Mouse (Mus musculus) adrenal gland, adult (tissue): ENCODE results near the gene Fkbp7.
"Not testable (repeated sequence)": the region's sequence is repeated elsewhere in the genome, so short reads cannot be mapped to it uniquely, and the experiment has no call there.

ENCODE experiments used
- DNase-seq, 2 experiments: peaks; one replicate each; pipeline ENCODE4 v3.0.0; 2022 to 2023; ENCODE audit warnings: low spot score in 1 of 2; ENCODE audit not compliant: inconsistent age in 2 of 2

Fkbp7 gene

DNA sequence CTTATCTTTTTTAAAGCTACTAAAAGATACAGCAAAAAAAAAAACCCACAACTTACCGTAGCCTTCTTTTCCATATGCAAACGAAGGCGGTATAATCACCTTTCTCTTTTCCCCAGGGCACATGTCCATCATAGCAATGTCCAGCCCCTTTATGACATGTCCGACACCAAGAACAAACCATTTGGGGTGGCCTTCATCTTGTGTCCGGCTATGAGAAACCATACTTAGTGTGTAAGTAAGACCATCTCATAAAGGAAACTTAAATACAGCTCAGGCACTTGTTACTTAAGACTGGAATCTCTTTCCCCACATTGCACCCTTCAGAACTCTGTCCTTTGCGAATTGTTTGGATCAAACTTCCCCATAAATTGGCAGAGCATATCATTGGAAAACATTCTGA is 1.3 kb downstream of the Fkbp7 start:
- DNase-seq = no peak

DNA sequence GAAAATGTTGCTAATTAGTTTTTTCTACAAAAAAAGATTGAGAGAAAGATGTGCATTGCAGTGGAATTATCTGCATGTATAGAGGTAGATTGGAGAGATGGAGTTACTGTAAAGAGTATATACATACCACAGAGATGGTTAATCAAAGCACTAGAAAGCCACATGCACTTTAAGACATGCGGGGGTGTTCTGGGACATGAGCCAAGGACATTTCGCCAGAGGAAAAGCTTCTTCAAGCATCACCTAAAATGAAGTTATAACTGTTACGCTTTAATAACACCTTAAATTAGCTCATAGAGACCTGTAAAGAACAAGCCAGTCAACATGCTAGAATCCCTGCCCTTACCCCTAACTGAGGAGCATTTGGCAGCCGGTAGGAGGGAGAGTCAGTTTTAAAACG is 5.7 kb downstream of the Fkbp7 start:
- DNase-seq = no peak

DNA sequence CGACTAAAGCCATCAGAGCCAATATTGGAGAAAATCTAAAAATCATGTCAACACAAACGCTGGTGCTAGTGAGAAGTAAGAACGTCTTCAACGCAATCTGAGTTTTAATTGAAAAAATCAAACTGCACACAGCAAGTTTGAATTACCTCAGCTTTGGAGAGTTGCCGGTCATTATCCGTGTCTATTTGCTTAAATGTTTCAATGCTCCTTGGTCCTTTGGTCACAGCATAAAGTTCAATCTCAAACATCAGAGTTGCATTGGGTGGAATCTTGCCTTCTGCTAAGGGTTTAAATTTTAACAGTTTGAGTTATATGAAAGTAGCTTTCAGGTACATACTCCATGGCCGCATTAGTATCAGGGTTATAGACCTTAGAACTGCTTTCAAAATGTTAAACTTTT is 7.4 kb downstream of the Fkbp7 start:
- DNase-seq = no peak

DNA sequence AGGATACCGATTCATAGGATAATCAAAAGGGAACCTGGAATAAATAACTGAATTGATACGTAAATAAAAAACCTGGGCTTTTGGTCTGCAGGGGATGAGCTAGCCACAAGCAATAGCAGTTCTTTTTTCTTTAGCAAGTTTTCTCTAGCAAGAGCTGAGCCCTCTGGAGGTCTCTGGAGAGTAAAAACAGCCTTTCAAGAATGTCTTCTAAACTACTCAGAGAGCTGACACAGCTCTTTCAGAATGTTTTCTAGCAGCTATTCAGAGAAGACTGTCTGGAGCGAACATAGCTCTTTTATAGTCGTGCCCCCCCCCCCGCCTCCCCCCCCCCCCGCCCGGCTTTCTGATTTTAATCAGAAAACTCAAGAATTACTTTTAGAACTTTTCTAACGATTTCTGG is 13.5 kb downstream of the Fkbp7 start:
- DNase-seq = no peak

DNA sequence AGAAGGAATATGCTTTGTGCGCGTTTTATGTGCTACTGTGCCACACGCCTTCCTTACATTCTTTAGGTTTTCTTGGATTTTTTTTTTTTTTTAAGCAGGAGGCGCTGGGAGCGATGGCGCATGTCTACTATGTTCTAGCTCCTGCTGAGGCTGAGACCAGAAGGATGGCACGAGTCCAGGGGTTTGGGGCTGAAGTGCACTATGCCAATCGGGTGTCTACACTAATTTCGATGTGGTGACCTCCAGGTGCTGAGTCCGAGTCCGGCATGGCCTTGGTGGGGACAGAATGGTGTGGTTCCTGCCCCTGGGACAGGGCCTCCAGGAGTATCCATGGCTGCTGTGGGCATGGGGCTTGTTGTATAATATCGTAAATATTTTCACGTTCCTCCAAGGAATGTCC is 14.4 kb downstream of the Fkbp7 start:
- DNase-seq = no peak

DNA sequence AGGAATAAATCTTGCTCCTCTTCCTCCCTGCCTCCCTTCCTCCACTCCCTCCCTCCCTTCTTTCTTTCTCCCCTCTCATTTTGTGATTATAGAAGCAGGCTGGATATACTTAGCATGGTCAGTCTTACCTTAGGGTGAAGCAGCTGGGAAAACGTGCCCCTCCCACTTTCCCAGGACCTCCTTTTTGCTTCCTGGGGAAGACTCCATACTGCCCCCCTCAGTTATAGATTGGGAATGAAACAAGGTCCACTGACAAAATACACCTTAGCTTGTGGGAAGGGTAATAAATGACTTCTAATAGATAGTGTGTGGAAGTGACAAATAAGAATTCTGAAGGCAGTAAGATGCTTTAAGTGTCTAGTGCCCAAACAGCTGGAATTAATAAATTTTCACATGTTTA is 16.9 kb downstream of the Fkbp7 start:
- peak in 1 of 2 experiments; percentile 56 for DNase-seq

DNA sequence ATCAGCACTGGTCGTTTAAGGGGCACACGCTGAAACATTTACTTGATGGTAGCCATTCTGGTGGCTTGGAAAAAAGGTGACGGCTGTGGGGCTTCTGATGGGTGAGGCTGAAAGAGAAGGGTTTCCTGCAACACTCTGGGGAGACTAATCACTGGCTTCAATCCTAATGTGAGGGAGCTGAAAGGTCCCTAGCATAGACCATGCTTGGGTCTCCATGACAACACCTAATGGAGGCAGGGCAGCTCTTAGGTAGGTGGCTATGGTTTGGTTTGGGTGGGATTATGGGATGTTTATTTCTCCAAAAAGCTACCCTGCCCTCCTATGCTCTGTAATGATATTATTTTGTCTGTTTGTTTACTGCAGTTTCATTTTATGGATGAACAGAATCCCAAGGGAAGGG is 17.5 kb downstream of the Fkbp7 start:
- no peak for DNase-seq

DNA sequence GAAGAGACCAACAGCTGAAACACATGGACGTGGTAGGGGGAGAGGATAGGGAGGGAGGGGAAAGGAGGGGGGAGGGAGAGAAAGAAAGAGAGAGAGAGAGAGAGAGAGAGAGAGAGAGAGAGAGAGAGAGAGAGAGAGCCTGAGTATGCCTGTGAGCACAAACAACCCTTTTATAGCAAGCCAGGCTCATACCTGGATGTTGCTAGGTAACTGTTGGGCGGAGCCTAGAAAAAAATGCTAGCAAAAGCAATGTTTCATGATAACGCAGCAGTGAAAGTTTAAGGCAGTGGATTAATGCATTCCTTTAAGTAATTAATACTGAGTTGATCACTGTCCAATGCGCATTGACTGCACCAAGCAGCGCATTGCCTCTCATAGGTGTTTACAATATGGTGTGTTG is 18.3 kb downstream of the Fkbp7 start:
- no peak for DNase-seq

DNA sequence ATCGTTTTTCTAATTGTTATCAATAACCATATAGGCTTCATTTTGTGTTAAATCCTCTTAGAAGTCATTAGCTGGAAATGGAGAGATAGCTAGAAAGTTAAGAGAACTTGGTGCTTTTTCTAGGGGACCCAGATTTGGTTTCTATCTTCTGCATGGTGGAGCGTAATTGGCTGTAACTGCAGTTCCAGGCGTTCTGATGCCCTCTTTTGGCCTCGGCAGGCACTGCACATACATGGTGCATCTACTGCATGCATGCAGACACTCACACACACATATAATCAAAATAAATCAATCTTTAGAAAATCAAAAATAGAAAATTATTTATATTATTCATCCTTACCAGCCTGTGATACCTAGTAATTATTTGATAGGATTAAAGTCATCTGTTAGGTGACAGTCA is 19.8 kb downstream of the Fkbp7 start:
- DNase-seq = no peak

DNA sequence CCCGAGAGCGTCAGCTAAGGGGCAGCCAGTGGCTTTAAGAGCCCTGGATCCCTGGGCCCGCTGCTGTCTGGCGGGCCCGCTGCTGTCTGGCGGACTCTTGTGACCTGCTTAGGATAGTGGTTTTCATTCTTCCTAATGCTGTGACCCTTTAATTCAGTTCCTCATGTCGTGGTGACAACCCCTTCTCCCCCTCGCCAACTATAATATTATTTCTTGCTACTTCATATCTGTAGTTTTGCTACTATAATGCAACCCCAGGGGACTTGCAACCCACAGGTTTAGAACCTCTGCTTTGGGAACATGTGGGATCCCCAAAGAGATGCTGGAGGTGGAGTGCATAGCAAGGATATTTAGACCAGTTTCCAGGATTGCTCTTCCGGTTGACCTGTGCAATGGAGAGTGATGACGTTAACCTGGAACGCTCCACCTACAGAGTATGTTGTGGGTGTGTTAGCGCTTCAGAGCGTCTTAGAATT is 24.2 kb downstream of the Fkbp7 start:
- peak in 1 of 2 experiments; percentile 12 for DNase-seq

DNA sequence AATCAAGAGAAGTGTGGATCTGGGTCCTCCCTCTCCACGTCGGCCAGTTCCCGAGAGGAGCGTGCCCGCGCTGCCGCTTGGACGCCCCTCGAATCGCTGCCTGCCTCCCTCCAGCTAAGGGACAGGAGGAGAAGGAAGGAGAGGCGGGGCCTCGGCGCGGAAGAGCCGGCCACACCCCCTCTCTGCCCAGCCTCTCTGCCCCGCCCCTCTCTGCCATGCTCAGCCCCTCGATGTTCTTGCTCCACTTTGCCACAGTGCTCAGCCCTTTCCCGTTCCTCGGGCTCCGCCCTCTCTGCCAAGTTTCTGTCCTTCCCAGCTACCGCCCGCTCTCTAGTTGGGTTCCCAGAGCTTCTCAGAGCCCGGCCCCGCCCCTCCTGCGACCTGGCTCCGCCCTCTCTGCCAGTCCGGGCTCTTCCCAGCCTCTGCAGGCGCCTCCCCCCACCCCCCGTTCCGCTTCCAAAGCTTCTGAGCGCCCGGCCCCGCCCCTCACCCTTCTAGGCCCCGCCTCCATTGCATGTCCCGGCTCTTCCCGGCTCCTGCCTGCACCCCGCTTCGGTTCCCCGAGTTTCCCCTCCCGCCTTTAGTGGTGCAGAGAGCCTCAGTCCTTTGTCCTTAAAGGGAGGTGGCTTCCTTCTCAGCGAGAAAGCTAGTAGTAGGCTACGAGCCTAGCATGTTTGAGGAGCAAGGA is 24.9 kb downstream of the Fkbp7 start, which contains the start of the genes Prkra and Pjvk:
TSS of gene Prkra (minus strand) at position 133 of the 688 bp plus-strand sequence.
TSS of gene Pjvk (plus strand) at position 594 of the 688 bp plus-strand sequence.
- peak; percentile 99 for DNase-seq

DNA sequence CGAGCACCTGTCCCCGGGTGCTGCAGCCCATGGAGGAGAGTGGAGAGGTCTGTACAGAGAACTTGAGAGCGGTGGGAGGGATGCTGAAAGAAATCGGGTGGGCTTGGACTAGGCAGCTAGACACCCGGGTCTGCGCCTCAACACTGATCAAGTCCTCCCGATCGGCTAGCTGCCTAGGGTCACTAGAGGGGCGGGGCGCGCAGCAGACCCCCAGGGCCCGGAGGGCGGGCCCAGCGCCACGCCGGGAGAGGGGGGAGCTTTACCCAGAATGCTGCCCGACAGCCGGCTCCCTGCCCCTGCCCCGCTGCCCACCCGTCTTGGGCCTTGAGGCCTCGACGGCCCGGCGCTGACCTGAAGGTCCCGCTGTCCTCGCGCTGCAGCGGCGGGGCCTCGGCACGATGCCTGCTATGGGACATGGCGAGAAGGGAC is 25.5 kb downstream of the Fkbp7 start:
- DNase-seq = no peak

DNA sequence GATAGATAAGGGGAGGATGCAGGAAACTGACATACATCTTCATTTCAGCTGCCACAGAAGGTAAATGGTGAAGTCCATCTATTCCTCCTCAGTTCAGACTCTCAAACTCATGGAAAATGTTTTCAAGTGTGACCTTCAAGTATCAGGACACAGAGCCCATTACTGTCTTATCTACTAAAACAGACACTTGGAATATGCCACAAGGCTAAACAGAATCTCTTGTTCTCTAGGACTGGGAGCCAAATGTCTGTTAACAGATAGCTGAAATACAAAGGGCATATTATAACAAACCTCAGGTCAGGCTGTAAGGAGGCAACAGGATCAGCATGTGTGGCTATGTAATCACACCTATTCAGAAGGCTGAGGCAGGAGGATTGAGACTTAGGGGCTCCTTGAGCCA is 29.1 kb downstream of the Fkbp7 start:
- DNase-seq = no peak

DNA sequence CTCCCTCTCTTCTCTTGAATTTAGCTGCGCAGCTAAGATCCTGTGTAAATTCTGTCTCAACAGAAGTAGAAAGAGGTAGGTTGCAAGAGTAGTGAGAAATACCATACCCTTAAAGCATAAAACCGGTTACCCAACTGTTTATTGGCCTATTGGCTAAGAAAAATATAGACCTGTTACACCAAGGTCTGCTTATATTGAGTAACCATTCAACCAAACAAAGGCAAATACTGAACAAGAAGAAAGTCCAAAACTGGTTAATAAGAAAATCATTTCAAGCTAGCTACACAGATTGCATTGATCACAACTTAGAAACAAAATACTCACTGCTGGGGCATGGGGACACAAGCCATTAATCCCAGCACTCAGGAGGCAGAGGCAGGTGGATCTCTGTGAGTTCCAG is 33.3 kb downstream of the Fkbp7 start:
- no peak for DNase-seq

DNA sequence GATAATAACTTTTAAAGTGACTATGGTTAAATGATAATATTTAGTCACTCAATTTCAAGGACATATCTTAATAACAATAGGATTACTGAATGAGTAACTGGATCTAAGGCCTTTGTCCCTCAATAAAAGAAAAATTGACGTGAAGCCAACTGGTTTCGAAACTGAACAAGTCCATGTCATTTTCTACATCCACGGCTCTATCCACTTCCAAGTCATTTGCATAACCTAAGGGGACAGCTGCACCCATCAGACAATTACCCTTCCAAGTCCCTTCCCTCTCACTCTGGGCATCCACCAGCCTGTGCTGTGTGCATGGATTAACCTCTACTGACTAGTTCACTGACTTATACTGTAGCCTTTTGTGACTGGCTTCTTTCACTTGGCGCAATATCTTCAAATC is 41.3 kb downstream of the Fkbp7 start:
- DNase-seq = peak in 1 of 2 experiments; percentile 52

DNA sequence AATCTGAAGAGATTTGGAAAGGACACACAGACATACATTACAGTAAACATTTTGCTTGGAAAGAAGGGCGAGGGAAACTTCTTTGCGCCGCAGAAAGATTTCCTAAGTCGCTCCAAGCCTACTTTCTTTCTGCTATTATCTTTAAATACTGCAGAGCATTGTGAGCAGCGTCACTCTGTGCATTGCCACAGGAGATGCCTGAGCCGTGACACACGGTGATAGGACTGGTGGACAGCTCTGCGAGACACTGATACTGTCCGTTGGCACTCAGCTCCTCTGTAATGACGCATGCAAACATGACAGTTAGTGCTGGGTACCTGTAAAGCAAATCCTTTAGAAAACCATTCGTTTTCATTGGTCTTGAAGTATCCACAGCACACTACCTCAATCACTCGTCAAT is 42.6 kb downstream of the Fkbp7 start:
- no peak for DNase-seq

DNA sequence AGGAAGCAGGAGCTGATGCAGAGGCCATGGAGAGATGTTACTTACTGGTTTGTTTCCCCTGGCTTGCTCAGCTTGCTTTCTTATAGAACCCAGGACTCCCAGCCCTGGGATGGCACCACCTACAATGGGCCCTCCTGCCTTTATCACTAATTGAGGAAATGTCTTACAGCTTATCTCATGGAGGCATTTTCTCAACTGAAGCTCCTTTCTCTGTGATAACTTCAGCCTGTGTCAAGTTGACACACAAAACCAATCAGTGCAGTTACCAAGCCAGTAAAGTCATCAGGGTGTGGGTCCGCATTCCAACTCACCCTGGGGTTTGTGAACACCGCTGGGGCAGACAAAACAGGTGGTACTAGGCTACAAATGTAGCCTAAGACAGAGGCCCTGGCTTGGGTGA is 50.6 kb downstream of the Fkbp7 start:
- not testable (repeated sequence) for DNase-seq

DNA sequence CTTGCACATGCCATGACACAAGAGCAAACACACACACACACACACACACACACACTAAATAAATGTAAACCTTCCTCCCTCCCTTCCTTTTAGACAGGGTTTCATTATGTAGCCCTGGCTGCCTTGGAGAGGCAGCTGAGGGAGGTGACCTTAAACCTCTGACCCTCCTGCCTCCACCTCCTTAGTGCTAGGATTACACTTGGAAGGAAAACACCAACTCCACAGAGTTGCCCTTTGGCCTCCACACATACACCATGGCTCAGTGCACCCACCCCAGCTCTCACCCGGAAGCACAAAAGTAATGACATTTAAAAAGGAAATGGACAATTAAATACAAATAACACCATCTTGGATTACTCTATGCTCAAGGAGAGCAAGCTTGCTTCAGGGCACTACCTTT is 51.2 kb downstream of the Fkbp7 start:
- no peak for DNase-seq

DNA sequence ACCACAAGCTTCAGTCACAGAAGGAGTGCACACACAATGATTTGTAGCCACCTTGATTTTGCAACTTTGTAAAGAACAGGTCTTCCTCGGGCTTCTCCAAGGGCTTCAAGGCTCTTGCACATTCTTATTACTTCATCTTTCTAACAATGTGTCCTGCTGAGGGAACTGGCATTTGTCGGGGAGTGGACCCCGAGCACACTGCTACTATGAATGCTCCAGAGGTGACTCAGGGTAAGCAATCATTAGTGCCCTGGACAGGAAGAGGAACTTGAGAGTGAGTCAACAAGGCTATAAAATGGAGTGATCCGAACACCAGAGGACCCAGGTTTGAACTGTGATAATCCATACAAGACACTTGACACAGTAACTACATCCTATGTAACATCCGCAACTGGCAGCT is 52.7 kb downstream of the Fkbp7 start:
- no peak for DNase-seq

DNA sequence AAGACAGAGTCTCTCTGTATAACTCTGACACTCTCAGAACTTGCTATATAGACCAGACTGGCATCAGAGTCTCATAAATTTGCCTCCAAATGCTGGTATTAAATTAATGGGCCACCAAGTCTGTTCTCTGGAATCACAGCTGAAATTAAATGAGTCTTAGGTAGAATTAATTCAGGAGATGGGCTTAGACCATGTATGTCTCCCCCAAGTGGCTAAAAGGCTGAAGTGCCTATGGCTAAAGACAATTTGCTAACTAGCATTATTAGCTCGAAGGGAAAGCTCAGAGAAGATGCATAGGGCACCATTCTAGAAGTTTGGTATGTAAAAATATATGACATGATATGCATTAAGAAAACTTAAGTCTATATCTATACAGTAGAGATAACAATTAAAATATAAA is 54.8 kb downstream of the Fkbp7 start:
- DNase-seq = peak; percentile 18 to 75
